Mouse (Mus musculus) olfactory bulb, adult 2 months (tissue): ENCODE results near the gene Chd1.

Experiments used
- CTCF ChIP-seq: fragments of 200-500 bp; IDR thresholded peaks from 2 replicates; pipeline ENCODE4 v1.5.1; 2012; ENCODE audit warnings: low read depth, mild to moderate bottlenecking, low read length, moderate library complexity; ENCODE audit not compliant: insufficient read depth
- POLR2A ChIP-seq: fragments of 200-500 bp; IDR thresholded peaks from 2 replicates; pipeline ENCODE4 v1.6.1; 2012; ENCODE audit warnings: mild to moderate bottlenecking, low read depth, low read length, moderate library complexity; ENCODE audit not compliant: insufficient read depth

DNA sequence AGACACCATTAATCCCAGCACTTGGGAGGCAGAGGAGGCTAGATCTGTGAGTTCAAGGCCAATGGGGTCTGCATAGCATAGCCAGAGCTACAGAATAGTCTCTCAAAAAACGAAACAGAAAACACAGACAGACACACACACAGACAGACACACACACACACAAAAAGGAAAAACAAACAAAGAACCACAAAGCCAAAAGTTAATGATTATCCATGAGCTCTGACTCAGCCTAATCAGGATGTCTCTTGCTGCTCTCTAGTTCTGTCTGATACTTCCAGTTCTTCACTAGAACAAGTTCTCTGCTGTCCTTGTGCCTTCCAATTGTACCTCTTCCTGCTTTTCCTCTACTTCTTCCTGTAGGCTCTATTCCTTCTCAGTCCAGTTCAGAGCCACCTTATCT is 14.5 kb upstream of the Chd1 start:
- TF ChIP-seq CTCF (no peak), POLR2A (no peak)
